Mouse (Mus musculus): ENCODE measurements around the gene Olfr1051. TPM values are rescaled to one million over a fixed set of nuclear protein-coding genes. Genes with fewer than 3 reads are reported as not detected.
"Not testable (repeated sequence)": the region's sequence is repeated elsewhere in the genome, so short reads cannot be mapped to it uniquely, and the experiment has no call there.

Gene Olfr1051
- not detected in 2 replicates for polyA plus RNA-seq (2014; fragmentation: Nextera tagmentation; extraction: Ambion mirVana)

DNA sequence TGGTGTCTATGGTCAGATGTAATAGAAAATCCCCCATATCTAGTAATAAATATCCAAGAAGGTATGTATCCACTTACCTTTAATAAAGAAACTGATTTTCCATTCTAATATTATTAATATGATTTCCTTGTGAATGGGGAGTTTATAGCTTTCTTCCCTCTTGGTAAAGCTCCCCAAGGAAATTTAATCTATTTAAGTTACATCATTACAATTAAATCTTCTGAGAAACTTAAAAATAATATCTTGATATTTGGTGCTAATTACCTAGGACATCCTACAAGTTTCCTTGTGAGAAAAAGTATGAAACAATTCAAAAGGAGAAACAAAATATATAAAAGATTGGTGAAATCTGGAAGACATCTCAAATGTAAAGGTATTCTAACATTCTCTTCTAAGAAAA, at the start of gene Olfr1051:
Olfr1051 (minus strand) TSS at position 101 of the 400 bp plus-strand sequence.
- DNase-seq (ENCODE audit: low spot score); ATAC-seq (replicated peaks; ENCODE audit: low FRiP score, low TSS enrichment, low read depth); H3K4me3 ChIP-seq (ENCODE audit: low read depth, low read length); H3K36me3 ChIP-seq (ENCODE audit: control insufficient read depth, insufficient read depth, low read length); H3K9ac ChIP-seq (ENCODE audit: low read length); H3K27me3 ChIP-seq (replicated peaks; ENCODE audit: control insufficient read depth, insufficient read depth, low read length); H3K4me1 ChIP-seq (replicated peaks; ENCODE audit: control insufficient read depth, insufficient read depth, low read length); H3K4me2 ChIP-seq (ENCODE audit: low read length); H3K27ac ChIP-seq (ENCODE audit: low read depth); H3K9me3 ChIP-seq (ENCODE audit: control insufficient read depth, low read length): not testable (repeated sequence)

DNA sequence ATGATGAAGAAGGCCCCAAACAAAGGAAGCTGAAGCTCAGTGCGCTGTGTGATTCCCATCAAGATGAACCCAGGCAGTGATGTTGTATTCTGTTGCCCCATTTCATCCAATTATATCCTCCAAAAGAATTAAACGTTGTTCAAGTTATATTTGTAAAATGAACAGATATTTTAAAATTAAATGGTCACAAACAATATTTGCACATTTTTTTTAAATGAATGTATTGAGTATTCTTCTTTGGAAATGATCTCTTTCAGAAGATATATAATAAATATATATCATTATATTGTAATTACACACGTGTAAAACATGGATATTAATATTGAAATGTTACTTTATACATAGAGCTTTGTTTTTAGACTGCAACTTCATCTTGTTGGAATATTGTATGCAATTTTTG, 36.3 kb upstream of the Olfr1051 start, which contains the start of gene Olfr1053:
Olfr1053 (minus strand) TSS at position 101 of the 400 bp plus-strand sequence.
- ATAC-seq (replicated peaks; ENCODE audit: low FRiP score, low TSS enrichment, low read depth): no peak
- Histone ChIP-seq H3K36me3 (ENCODE audit: control insufficient read depth, insufficient read depth, low read length) (no peaks in the 10 kb centered on the region), H3K4me3 (ENCODE audit: low read depth, low read length) (no peak within 1 kb of the TSS), H3K27ac (ENCODE audit: low read depth) (no peak within 1 kb of the TSS), H3K9ac (ENCODE audit: low read length) (no peak within 1 kb of the TSS), H3K27me3 (replicated peaks; ENCODE audit: control insufficient read depth, insufficient read depth, low read length) (no peaks in the 10 kb centered on the region), H3K4me2 (ENCODE audit: low read length) (no peak within 1 kb of the TSS), H3K4me1 (replicated peaks; ENCODE audit: control insufficient read depth, insufficient read depth, low read length) (no peaks in the 10 kb centered on the region), H3K9me3 (ENCODE audit: control insufficient read depth, low read length) (no peaks in the 10 kb centered on the region)
- no peak for DNase-seq (ENCODE audit: low spot score)
- 59% methylated on average over 3 of the region's 3 CpGs for WGBS

DNA sequence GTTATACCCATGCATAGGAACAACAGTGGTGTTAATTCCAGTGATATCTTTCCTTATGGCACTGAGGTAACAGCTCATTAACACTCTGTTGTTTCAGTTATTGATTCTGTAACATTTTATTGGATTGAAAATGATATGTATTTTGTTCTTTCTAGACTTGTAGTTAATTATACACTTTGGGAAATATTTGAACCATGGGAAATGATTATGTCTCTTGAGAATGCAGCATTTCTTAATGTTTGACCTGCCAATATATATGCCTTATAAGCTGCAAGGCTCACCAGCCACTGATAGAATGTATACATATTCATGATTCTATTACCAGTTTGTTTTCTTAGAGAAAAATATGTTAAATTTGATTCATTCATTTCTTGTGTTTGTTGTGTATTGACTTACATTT, 13.3 kb upstream of the Olfr1051 start, which contains the start of gene Olfr1052:
Olfr1052 (plus strand) TSS at position 301 of the 400 bp plus-strand sequence.
- H3K9ac ChIP-seq (ENCODE audit: low read length): no peak within 1 kb of the TSS
- H3K4me3 ChIP-seq (ENCODE audit: low read depth, low read length): no peak within 1 kb of the TSS
- H3K4me2 ChIP-seq (ENCODE audit: low read length): no peak within 1 kb of the TSS
- H3K4me1 ChIP-seq (replicated peaks; ENCODE audit: control insufficient read depth, insufficient read depth, low read length): no peaks in the 10 kb centered on the region
- ATAC-seq (replicated peaks; ENCODE audit: low FRiP score, low TSS enrichment, low read depth) (no peak), DNase-seq (ENCODE audit: low spot score) (no peak)
- no peaks in the 10 kb centered on the region for H3K9me3 ChIP-seq (ENCODE audit: control insufficient read depth, low read length)
- no peaks in the 10 kb centered on the region for H3K36me3 ChIP-seq (ENCODE audit: control insufficient read depth, insufficient read depth, low read length)
- H3K27me3 ChIP-seq (replicated peaks; ENCODE audit: control insufficient read depth, insufficient read depth, low read length): no peaks in the 10 kb centered on the region
- H3K27ac ChIP-seq (ENCODE audit: low read depth): no peak within 1 kb of the TSS

DNA sequence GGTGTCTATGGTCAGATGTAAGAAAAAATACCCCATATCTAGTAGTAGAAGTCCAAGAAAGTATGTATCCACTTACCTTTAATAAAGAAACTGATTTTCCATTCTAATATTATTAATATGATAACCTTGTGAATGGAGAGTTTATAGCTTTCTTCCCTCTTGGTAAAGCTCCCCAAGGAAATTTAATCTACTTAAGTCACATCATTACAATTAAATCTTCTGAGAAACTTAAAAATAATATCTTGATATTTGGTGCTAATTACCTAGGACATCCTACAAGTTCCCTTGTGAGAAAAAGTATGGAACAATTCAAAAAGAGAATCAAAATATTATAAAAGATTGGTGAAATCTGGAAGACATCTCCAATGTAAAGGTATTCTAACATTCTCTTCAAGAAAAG, 20.7 kb downstream of the Olfr1051 start, which contains the start of gene Olfr1049:
Olfr1049 (minus strand) TSS at position 101 of the 400 bp plus-strand sequence.
- not testable (repeated sequence) for ATAC-seq (replicated peaks; ENCODE audit: low FRiP score, low TSS enrichment, low read depth); H3K27me3 ChIP-seq (replicated peaks; ENCODE audit: control insufficient read depth, insufficient read depth, low read length)

DNA sequence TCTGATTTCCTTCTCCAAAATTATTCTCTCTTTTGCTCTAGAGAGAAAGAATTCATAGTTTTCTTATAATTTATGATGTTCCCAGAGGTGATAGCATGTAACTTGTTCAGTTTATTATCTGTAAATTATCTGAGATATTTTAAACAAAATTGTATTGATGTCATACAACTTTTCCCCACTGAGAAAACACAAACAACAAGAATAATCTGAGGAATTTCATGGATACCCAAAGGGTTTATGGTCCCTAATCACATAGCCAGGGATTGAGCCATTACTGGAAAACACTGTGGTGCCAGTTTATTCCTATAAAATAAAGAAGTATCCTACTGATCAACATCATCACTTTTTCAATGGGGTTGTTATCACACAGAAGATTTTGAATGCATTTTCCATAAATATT, 38.7 kb downstream of the Olfr1051 start, which contains the start of gene Olfr1048:
Olfr1048 (minus strand) TSS at position 101 of the 400 bp plus-strand sequence.
- Histone ChIP-seq H3K36me3 (ENCODE audit: control insufficient read depth, insufficient read depth, low read length) (no peaks in the 10 kb centered on the region), H3K27ac (ENCODE audit: low read depth) (no peak within 1 kb of the TSS), H3K27me3 (replicated peaks; ENCODE audit: control insufficient read depth, insufficient read depth, low read length) (no peaks in the 10 kb centered on the region), H3K4me1 (replicated peaks; ENCODE audit: control insufficient read depth, insufficient read depth, low read length) (no peaks in the 10 kb centered on the region), H3K9ac (ENCODE audit: low read length) (no peak within 1 kb of the TSS), H3K9me3 (ENCODE audit: control insufficient read depth, low read length) (no peaks in the 10 kb centered on the region), H3K4me2 (ENCODE audit: low read length) (no peak within 1 kb of the TSS), H3K4me3 (ENCODE audit: low read depth, low read length) (no peak within 1 kb of the TSS)
- no peak for DNase-seq (ENCODE audit: low spot score)
- no peak for ATAC-seq (replicated peaks; ENCODE audit: low FRiP score, low TSS enrichment, low read depth)

More for the DNA sequence above, 20.7 kb downstream of the Olfr1051 start, which contains the start of gene Olfr1049:
- not testable (repeated sequence) for H3K4me3 ChIP-seq (ENCODE audit: low read depth, low read length); H3K4me1 ChIP-seq (replicated peaks; ENCODE audit: control insufficient read depth, insufficient read depth, low read length); H3K9me3 ChIP-seq (ENCODE audit: control insufficient read depth, low read length); H3K4me2 ChIP-seq (ENCODE audit: low read length); H3K36me3 ChIP-seq (ENCODE audit: control insufficient read depth, insufficient read depth, low read length); DNase-seq (ENCODE audit: low spot score); H3K9ac ChIP-seq (ENCODE audit: low read length); H3K27ac ChIP-seq (ENCODE audit: low read depth)

DNA sequence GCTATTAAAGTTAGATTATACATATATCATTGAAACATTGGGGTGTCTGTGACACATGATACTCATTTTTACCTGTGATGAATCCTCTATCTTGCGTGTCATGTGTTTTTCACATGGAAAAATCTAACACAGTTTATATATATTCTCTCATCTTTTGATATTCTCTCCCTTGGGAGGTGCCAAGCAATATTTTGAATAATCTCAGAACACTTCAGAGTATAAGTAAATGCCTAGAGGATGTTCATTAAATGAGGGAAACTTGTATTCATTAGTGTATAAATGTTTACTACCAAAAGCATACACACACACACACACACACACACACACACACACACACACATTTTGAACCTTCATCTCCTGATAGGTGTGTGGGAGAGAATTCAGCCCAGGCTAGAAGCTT, 47.6 kb downstream of the Olfr1051 start, which contains the start of gene Olfr1047:
Olfr1047 (minus strand) TSS at position 101 of the 400 bp plus-strand sequence.
- no peak within 1 kb of the TSS for H3K4me3 ChIP-seq (ENCODE audit: low read depth, low read length)
- no peaks in the 10 kb centered on the region for H3K27me3 ChIP-seq (replicated peaks; ENCODE audit: control insufficient read depth, insufficient read depth, low read length)
- no peak within 1 kb of the TSS for H3K9ac ChIP-seq (ENCODE audit: low read length)
- 91% methylated on average over 1 of the region's 1 CpGs for WGBS
- no peaks in the 10 kb centered on the region for H3K36me3 ChIP-seq (ENCODE audit: control insufficient read depth, insufficient read depth, low read length)
- H3K4me1 ChIP-seq (replicated peaks; ENCODE audit: control insufficient read depth, insufficient read depth, low read length): no peaks in the 10 kb centered on the region
- H3K4me2 ChIP-seq (ENCODE audit: low read length): no peak within 1 kb of the TSS
- no peaks in the 10 kb centered on the region for H3K9me3 ChIP-seq (ENCODE audit: control insufficient read depth, low read length)
- no peak within 1 kb of the TSS for H3K27ac ChIP-seq (ENCODE audit: low read depth)
- no peak for ATAC-seq (replicated peaks; ENCODE audit: low FRiP score, low TSS enrichment, low read depth)
- DNase-seq (ENCODE audit: low spot score): no peak

Other genes with a start within 250 kb of the Olfr1051 start
- gene Olfr1034, start 233.2 kb downstream of the Olfr1051 start, polyA plus RNA-seq (2014; fragmentation: Nextera tagmentation; extraction: Ambion mirVana): 0.07 TPM in 1 of 2 replicates, not detected in the other
- gene Olfr1036, start 205.1 kb downstream of the Olfr1051 start, polyA plus RNA-seq (2014; fragmentation: Nextera tagmentation; extraction: Ambion mirVana): not detected in 2 replicates
- gene Olfr1037, start 191.7 kb downstream of the Olfr1051 start, polyA plus RNA-seq (2014; fragmentation: Nextera tagmentation; extraction: Ambion mirVana): not detected in 2 replicates
- gene Olfr1039, start 143.2 kb downstream of the Olfr1051 start, polyA plus RNA-seq (2014; fragmentation: Nextera tagmentation; extraction: Ambion mirVana): not detected in 2 replicates
- gene Olfr1040, start 132.4 kb downstream of the Olfr1051 start, polyA plus RNA-seq (2014; fragmentation: Nextera tagmentation; extraction: Ambion mirVana): not detected in 2 replicates
- not detected in 2 replicates for gene Olfr1042, start 117.2 kb downstream of the Olfr1051 start, polyA plus RNA-seq (2014; fragmentation: Nextera tagmentation; extraction: Ambion mirVana)
- gene Olfr1043, start 111.6 kb downstream of the Olfr1051 start, polyA plus RNA-seq (2014; fragmentation: Nextera tagmentation; extraction: Ambion mirVana): not detected in 2 replicates
- not detected in 2 replicates for gene Olfr1044, start 101.3 kb downstream of the Olfr1051 start, polyA plus RNA-seq (2014; fragmentation: Nextera tagmentation; extraction: Ambion mirVana)
- not detected in 2 replicates for gene Olfr52, start 93.4 kb downstream of the Olfr1051 start, polyA plus RNA-seq (2014; fragmentation: Nextera tagmentation; extraction: Ambion mirVana)
- gene Olfr1045, start 76.1 kb downstream of the Olfr1051 start, polyA plus RNA-seq (2014; fragmentation: Nextera tagmentation; extraction: Ambion mirVana): not detected in 2 replicates
- gene Olfr1046, start 59.8 kb downstream of the Olfr1051 start, polyA plus RNA-seq (2014; fragmentation: Nextera tagmentation; extraction: Ambion mirVana): not detected in 2 replicates
- not detected in 2 replicates for gene Olfr1047, start 47.7 kb downstream of the Olfr1051 start, polyA plus RNA-seq (2014; fragmentation: Nextera tagmentation; extraction: Ambion mirVana)
- gene Olfr1048, start 38.8 kb downstream of the Olfr1051 start, polyA plus RNA-seq (2014; fragmentation: Nextera tagmentation; extraction: Ambion mirVana): not detected in 2 replicates
- gene Olfr1049, start 20.8 kb downstream of the Olfr1051 start, polyA plus RNA-seq (2014; fragmentation: Nextera tagmentation; extraction: Ambion mirVana): not detected in 2 replicates
- gene Olfr1052, start 13.4 kb upstream of the Olfr1051 start, polyA plus RNA-seq (2014; fragmentation: Nextera tagmentation; extraction: Ambion mirVana): not detected in 2 replicates
- not detected in 2 replicates for gene Olfr1053, start 36.2 kb upstream of the Olfr1051 start, polyA plus RNA-seq (2014; fragmentation: Nextera tagmentation; extraction: Ambion mirVana)
- gene Olfr1054, start 56.3 kb upstream of the Olfr1051 start, polyA plus RNA-seq (2014; fragmentation: Nextera tagmentation; extraction: Ambion mirVana): not detected in 2 replicates
- not detected in 2 replicates for gene Olfr1055, start 71.2 kb upstream of the Olfr1051 start, polyA plus RNA-seq (2014; fragmentation: Nextera tagmentation; extraction: Ambion mirVana)
- gene Olfr1056, start 83.4 kb upstream of the Olfr1051 start, polyA plus RNA-seq (2014; fragmentation: Nextera tagmentation; extraction: Ambion mirVana): not detected in 2 replicates
- not detected in 2 replicates for gene Olfr1057, start 99.3 kb upstream of the Olfr1051 start, polyA plus RNA-seq (2014; fragmentation: Nextera tagmentation; extraction: Ambion mirVana)
- not detected in 2 replicates for gene Olfr1058, start 109.5 kb upstream of the Olfr1051 start, polyA plus RNA-seq (2014; fragmentation: Nextera tagmentation; extraction: Ambion mirVana)
- not detected in 2 replicates for gene Olfr1061, start 135.0 kb upstream of the Olfr1051 start, polyA plus RNA-seq (2014; fragmentation: Nextera tagmentation; extraction: Ambion mirVana)
- not detected in 2 replicates for gene Olfr1062, start 147.7 kb upstream of the Olfr1051 start, polyA plus RNA-seq (2014; fragmentation: Nextera tagmentation; extraction: Ambion mirVana)
- not detected in 2 replicates for gene Olfr1065, start 171.5 kb upstream of the Olfr1051 start, polyA plus RNA-seq (2014; fragmentation: Nextera tagmentation; extraction: Ambion mirVana)
- gene Olfr1066, start 177.2 kb upstream of the Olfr1051 start, polyA plus RNA-seq (2014; fragmentation: Nextera tagmentation; extraction: Ambion mirVana): not detected in 2 replicates
- gene Olfr228, start 208.3 kb upstream of the Olfr1051 start, polyA plus RNA-seq (2014; fragmentation: Nextera tagmentation; extraction: Ambion mirVana): not detected in 2 replicates
- not detected in 2 replicates for gene Olfr1076, start 229.4 kb upstream of the Olfr1051 start, polyA plus RNA-seq (2014; fragmentation: Nextera tagmentation; extraction: Ambion mirVana)

All from intestine, embryonic 14.5 days (tissue).